Mouse (Mus musculus): ENCODE measurements around the gene Pi4k2a. TPM values are rescaled to one million over a fixed set of nuclear protein-coding genes. Genes with fewer than 3 reads are reported as not detected.

Gene Pi4k2a
- polyA plus RNA-seq (2015; fragmentation: Nextera tagmentation; extraction: Ambion mirVana): 9.7 and 9.9 TPM in 2 replicates

GRCm38 (mm10) chr19:42089748-42090595, at the start of gene Pi4k2a:
TSS of gene Pi4k2a (plus strand) at chr19:42090470.
- Histone ChIP-seq H3K27ac (peak within 1 kb of the TSS; percentile 90), H3K27me3 (no peaks in the 10 kb centered on the region), H3K9ac (peak within 1 kb of the TSS; percentile 94), H3K9me3 (replicated peaks) (no peaks in the 10 kb centered on the region), H3K4me3 (replicated peaks) (peak within 1 kb of the TSS; percentile 96), H3K36me3 (peaks cover 15% of the 10 kb centered on the region; the same call in 1 of the 2 replicates), H3K4me1 (replicated peaks) (peaks cover 38% of the 10 kb centered on the region), H3K4me2 (peak within 1 kb of the TSS; percentile 87)
- DNase-seq: peak; percentile 99
- peak; percentile 97 for ATAC-seq (ENCODE audit: low read depth)
- WGBS (ENCODE audit: insufficient replicate concordance): under 1% methylated on average over 48 of the region's 55 CpGs

DNA sequence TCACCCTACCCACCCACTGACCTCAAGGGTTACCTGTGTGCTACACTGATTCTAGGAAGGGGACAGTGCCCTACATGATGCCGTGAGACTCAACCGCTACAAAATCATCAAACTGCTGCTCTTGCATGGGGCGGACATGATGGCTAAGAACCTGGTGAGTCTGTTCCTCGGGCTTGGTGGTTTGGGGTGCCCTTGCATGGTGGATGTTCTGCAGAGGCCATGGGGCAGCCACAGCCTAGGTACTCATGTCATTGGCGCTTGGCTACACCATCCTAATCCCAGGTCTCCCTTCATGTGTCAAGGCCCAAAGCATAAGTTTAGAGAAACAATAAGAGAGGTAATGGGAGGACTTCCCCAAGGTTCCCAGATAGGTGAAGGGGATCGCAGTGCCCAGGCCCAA, 46.3 kb upstream of the Pi4k2a start:
- no peak overlapping the region for H3K4me2 ChIP-seq
- no peaks in the 10 kb centered on the region for H3K9me3 ChIP-seq (replicated peaks)
- no peak for DNase-seq
- H3K27me3 ChIP-seq: peaks cover 13% of the 10 kb centered on the region; the same call in 1 of the 2 replicates
- 72% methylated on average over 6 of the region's 6 CpGs for WGBS (ENCODE audit: insufficient replicate concordance)
- H3K27ac ChIP-seq: no peak overlapping the region
- no peak overlapping the region for H3K9ac ChIP-seq
- peaks cover 10% of the 10 kb centered on the region for H3K4me1 ChIP-seq (replicated peaks)
- no peak for ATAC-seq (ENCODE audit: low read depth)
- no peaks in the 10 kb centered on the region for H3K36me3 ChIP-seq
- H3K4me3 ChIP-seq (replicated peaks): no peak overlapping the region

- peak within 1 kb of the TSS; percentile 44 for H3K4me3 ChIP-seq (replicated peaks)
- peaks cover 10% of the 10 kb centered on the region for H3K4me1 ChIP-seq (replicated peaks)
- WGBS (ENCODE audit: insufficient replicate concordance): 20% methylated on average over 23 of the region's 23 CpGs
- peak; percentile 79 for ATAC-seq (ENCODE audit: low read depth)
- peak; percentile 56 for DNase-seq
- peak within 1 kb of the TSS; percentile 58 for H3K4me2 ChIP-seq
- no peaks in the 10 kb centered on the region for H3K36me3 ChIP-seq
- H3K27me3 ChIP-seq: 0 out of 2 replicates have a peak, but pooled peaks cover 6% of the 10 kb centered on the region
- no peaks in the 10 kb centered on the region for H3K9me3 ChIP-seq (replicated peaks)
- peak within 1 kb of the TSS; percentile 54 for H3K27ac ChIP-seq
- peak within 1 kb of the TSS; percentile 33 for H3K9ac ChIP-seq
Observed at GRCm38 (mm10) chr19:42045269-42046102, 44.8 kb upstream of the Pi4k2a start, which contains the start of gene Hoga1. TSS of gene Hoga1 (plus strand) at chr19:42045610.

DNA sequence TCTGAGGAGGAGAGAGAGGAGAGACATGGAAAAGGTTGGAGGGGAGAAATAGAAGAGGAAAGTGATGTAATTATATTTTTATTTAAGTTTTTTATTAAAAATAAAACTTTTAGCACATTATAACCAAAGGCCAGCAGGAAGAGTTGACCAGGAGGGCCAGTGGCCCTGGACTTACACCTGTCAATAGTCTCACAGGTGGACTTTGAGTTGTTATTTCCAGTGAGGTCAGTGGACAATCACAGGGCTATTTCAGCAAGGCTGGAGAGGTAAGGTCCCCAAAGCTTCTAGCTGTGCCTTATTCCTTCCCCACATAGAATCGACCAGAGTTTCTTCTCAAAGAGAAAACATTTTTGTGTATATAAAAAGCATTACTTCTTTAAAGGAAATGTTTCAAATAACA, 40.0 kb upstream of the Pi4k2a start:
- no peak overlapping the region for H3K27ac ChIP-seq
- no peak for ATAC-seq (ENCODE audit: low read depth)
- H3K4me1 ChIP-seq (replicated peaks): peaks cover 14% of the 10 kb centered on the region
- no peaks in the 10 kb centered on the region for H3K9me3 ChIP-seq (replicated peaks)
- WGBS (ENCODE audit: insufficient replicate concordance): 63% methylated on average over 1 of the region's 1 CpGs
- no peak overlapping the region for H3K4me3 ChIP-seq (replicated peaks)
- H3K36me3 ChIP-seq: no peaks in the 10 kb centered on the region
- no peaks in the 10 kb centered on the region for H3K27me3 ChIP-seq
- H3K9ac ChIP-seq: no peak overlapping the region
- no peak overlapping the region for H3K4me2 ChIP-seq
- no peak for DNase-seq

DNA sequence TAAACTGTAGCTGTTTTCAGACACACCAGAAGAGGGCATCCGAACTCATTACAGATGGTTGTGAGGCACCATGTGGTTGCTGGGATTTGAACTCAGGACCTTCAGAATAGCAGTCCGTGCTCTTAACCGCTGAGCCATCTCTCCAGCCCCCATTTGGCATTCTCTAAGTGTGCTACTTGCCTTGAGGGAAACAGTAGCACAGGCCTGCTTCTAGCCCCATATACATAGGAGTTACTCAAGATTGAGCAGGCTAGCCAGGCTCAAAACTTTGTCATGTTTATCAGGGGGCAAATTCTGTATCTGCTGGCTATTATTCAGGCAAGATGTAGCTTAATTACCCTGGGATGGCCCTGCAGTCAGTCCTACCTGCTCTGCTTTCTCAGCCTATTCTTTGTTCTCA, 38.9 kb upstream of the Pi4k2a start:
- DNase-seq (no peak), ATAC-seq (ENCODE audit: low read depth) (no peak)
- Histone ChIP-seq H3K9me3 (replicated peaks) (no peaks in the 10 kb centered on the region), H3K4me3 (replicated peaks) (no peak overlapping the region), H3K4me1 (replicated peaks) (peaks cover 7% of the 10 kb centered on the region), H3K9ac (no peak overlapping the region), H3K36me3 (no peaks in the 10 kb centered on the region), H3K27ac (no peak overlapping the region), H3K27me3 (no peaks in the 10 kb centered on the region), H3K4me2 (no peak overlapping the region)
- 80% methylated on average over 3 of the region's 3 CpGs for WGBS (ENCODE audit: insufficient replicate concordance)

DNA sequence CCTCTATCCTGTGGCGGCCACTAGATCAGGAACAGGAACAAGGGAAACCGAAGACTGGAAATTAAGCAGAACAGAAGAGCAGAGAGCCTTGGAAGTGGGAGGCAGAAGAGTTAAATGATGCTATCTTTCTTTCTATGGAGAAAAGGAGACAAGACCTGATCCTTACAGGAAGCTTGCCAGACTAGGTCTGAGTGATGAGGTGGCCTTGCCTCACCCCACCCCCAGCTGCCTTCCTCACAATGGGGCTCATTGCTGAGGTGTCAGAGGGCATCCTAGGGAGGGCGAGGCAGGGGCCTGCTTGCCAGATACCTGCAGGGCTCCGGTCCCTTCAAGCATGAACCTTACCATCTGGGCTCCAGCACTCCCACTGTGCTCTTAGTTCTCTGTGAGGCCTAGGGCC, 38.3 kb upstream of the Pi4k2a start, which contains the start of gene 4933411K16Rik:
4933411K16Rik (plus strand) TSS at position 301 of the 400 bp plus-strand sequence.
- Histone ChIP-seq H3K27me3 (no peaks in the 10 kb centered on the region), H3K9me3 (replicated peaks) (no peaks in the 10 kb centered on the region), H3K36me3 (no peaks in the 10 kb centered on the region), H3K4me1 (replicated peaks) (peaks cover 7% of the 10 kb centered on the region), H3K27ac (no peak within 1 kb of the TSS), H3K4me3 (replicated peaks) (no peak within 1 kb of the TSS), H3K4me2 (no peak within 1 kb of the TSS), H3K9ac (no peak within 1 kb of the TSS)
- DNase-seq (no peak), ATAC-seq (ENCODE audit: low read depth) (no peak)
- WGBS (ENCODE audit: insufficient replicate concordance): 67% methylated on average over 4 of the region's 4 CpGs

DNA sequence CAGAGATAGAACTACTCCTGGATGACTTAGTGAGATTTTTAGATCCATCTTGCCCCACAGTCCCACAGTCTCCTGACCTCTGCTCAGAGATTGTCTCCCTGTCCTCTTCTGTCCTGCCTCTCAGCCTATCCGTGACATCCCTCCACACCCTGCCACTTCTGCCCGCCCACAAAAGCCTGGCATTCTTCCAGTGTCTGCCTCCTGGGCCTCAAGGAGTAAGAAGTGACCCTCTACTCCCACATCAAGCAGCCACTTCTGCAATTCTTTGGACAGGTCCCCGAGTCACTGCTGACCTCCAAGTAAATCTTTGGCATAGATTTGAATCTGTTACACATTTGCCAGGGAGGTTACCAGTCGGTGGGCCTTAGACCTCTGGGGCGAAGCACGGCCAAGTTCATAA, 36.0 kb upstream of the Pi4k2a start:
- ATAC-seq (ENCODE audit: low read depth) (no peak), DNase-seq (no peak)
- H3K4me1 ChIP-seq (replicated peaks): peaks cover 7% of the 10 kb centered on the region
- no peak overlapping the region for H3K27ac ChIP-seq
- H3K27me3 ChIP-seq: 0 out of 2 replicates have a peak, but pooled peaks cover 3% of the 10 kb centered on the region
- no peaks in the 10 kb centered on the region for H3K9me3 ChIP-seq (replicated peaks)
- no peak overlapping the region for H3K4me2 ChIP-seq
- no peaks in the 10 kb centered on the region for H3K36me3 ChIP-seq
- no peak overlapping the region for H3K4me3 ChIP-seq (replicated peaks)
- no peak overlapping the region for H3K9ac ChIP-seq
- 64% methylated on average over 6 of the region's 6 CpGs for WGBS (ENCODE audit: insufficient replicate concordance)

GRCm38 (mm10) chr19:42055881-42056280, 34.4 kb upstream of the Pi4k2a start:
- Histone ChIP-seq H3K4me2 (no peak overlapping the region), H3K27me3 (0 out of 2 replicates have a peak, but pooled peaks cover 3% of the 10 kb centered on the region), H3K4me3 (replicated peaks) (no peak overlapping the region), H3K9me3 (replicated peaks) (no peaks in the 10 kb centered on the region), H3K27ac (no peak overlapping the region), H3K36me3 (0 out of 2 replicates have a peak, but pooled peaks cover 4% of the 10 kb centered on the region), H3K9ac (no peak overlapping the region), H3K4me1 (replicated peaks) (peaks cover 6% of the 10 kb centered on the region)
- 74% methylated on average over 2 of the region's 2 CpGs for WGBS (ENCODE audit: insufficient replicate concordance)
- DNase-seq: no peak
- ATAC-seq (ENCODE audit: low read depth): no peak

GRCm38 (mm10) chr19:42056719-42057409, 33.4 kb upstream of the Pi4k2a start:
- 0 out of 2 replicates have a peak, but pooled peaks cover 3% of the 10 kb centered on the region for H3K27me3 ChIP-seq
- 64% methylated on average over 6 of the region's 6 CpGs for WGBS (ENCODE audit: insufficient replicate concordance)
- no peak overlapping the region for H3K4me2 ChIP-seq
- H3K9me3 ChIP-seq (replicated peaks): no peaks in the 10 kb centered on the region
- no peak overlapping the region for H3K4me3 ChIP-seq (replicated peaks)
- 0 out of 2 replicates have a peak, but pooled peaks cover 4% of the 10 kb centered on the region for H3K36me3 ChIP-seq
- H3K4me1 ChIP-seq (replicated peaks): peaks cover 11% of the 10 kb centered on the region
- no peak overlapping the region for H3K27ac ChIP-seq
- no peak overlapping the region for H3K9ac ChIP-seq
- no peak for ATAC-seq (ENCODE audit: low read depth)
- DNase-seq: no peak

GRCm38 (mm10) chr19:42058426-42058825, 31.8 kb upstream of the Pi4k2a start:
- 0 out of 2 replicates have a peak, but pooled peaks cover 4% of the 10 kb centered on the region for H3K36me3 ChIP-seq
- no peak overlapping the region for H3K9ac ChIP-seq
- H3K9me3 ChIP-seq (replicated peaks): no peaks in the 10 kb centered on the region
- no peak overlapping the region for H3K4me2 ChIP-seq
- peaks cover 11% of the 10 kb centered on the region for H3K4me1 ChIP-seq (replicated peaks)
- ATAC-seq (ENCODE audit: low read depth): no peak
- H3K27ac ChIP-seq: no peak overlapping the region
- 0 out of 2 replicates have a peak, but pooled peaks cover 3% of the 10 kb centered on the region for H3K27me3 ChIP-seq
- no peak overlapping the region for H3K4me3 ChIP-seq (replicated peaks)
- 54% methylated on average over 7 of the region's 7 CpGs for WGBS (ENCODE audit: insufficient replicate concordance)
- no peak for DNase-seq

All from liver, embryonic 13.5 days (tissue).